Mouse (Mus musculus) embryonic fibroblast, embryonic 13.5 days (primary cell): ENCODE results near the gene Oas1c.

Experiments
- CTCF ChIP-seq: IDR thresholded peaks from 2 replicates; pipeline ENCODE4 v1.5.1; 2011; ENCODE audit warnings: mild to moderate bottlenecking, control low read depth, low read length, moderate library complexity, borderline replicate concordance; ENCODE audit not compliant: insufficient read depth
- POLR2A ChIP-seq: IDR thresholded peaks from 2 replicates; pipeline ENCODE4 v1.6.1; 2011; ENCODE audit warnings: low read depth, mild to moderate bottlenecking, control low read depth, low read length, moderate library complexity

DNA sequence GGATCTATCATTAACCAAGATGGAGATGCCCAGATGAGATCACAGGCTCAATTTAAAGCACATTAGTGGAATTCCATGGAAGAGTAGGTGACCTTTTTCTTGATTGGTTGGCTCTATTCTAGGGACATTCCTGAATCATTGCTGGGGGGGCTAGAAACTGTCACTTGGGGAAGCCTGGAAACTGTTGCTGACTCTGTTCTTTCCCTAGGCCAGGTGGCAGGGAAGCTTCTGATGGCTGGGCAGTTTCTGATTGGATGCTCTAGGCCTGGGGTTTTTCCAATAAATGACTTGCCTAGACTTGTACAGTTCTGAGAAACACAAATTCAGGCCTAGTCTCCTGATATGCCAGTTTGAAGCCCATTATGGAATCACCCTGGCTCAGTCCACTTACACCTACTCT lies 6.7 kb upstream of the Oas1c start:
- TF ChIP-seq CTCF (no peak), POLR2A (no peak)
